Mouse (Mus musculus) liver (tissue): ENCODE measurements around the gene Ogg1.

ENCODE experiments used
- DNase-seq: peaks from one replicate; pipeline ENCODE4 v3.0.0-alpha.2; 2020; ENCODE audit warnings: mixed read lengths

Ogg1 gene

DNA sequence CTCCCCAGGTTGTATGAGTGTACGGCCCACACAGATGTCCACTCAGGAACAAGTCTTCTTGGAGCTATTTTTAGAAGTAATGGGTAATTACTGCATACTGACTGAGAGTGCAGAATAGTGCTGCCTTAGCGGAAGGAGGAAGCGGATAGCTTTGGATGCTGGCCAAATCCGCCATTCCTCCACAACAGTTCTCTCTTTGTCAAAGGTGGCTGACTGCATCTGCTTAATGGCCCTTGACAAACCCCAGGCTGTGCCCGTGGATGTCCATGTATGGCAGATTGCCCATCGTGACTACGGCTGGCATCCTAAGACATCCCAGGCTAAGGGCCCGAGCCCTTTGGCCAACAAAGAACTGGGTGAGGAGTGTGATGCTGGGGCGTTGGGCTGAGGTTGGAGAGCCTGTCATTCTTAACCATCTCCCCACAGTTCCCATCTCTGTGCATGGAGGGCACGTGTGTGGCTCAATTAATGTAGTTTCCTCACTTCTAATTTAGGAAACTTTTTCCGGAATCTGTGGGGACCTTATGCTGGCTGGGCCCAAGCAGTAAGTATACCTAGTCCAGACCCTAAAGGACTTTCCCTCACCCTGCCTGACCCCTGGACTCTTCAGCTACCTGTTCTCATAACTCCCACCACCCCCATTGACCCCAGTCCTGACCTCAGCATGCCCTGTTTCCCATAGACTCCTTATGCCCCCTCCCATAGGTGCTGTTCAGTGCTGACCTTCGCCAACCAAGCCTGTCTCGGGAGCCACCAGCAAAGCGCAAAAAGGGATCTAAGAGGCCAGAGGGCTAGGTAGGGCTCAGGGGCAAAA lies 6.6 kb downstream of the Ogg1 start:
- DNase-seq, result no peak

DNA sequence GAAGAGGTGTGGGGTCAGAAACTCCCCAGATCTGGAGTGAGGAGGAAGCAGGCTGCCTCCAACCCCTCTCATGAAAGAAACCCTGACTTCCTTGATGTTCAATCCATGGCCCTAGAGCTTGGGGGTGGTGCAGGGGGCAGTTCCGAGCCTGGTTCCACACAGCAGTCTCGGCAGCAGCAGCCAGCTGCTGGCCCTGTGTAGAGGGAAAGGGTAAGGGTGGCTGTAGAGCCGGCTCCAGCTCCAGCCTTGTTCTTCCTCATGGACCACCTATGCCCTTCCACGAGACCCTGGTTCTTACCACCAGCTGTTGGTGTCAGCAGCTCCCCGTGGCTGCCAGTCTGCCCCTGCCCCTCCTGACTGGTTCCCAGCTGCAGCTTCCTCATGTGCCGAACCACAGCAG lies 7.4 kb downstream of the Ogg1 start:
- DNase-seq, result no peak

DNA sequence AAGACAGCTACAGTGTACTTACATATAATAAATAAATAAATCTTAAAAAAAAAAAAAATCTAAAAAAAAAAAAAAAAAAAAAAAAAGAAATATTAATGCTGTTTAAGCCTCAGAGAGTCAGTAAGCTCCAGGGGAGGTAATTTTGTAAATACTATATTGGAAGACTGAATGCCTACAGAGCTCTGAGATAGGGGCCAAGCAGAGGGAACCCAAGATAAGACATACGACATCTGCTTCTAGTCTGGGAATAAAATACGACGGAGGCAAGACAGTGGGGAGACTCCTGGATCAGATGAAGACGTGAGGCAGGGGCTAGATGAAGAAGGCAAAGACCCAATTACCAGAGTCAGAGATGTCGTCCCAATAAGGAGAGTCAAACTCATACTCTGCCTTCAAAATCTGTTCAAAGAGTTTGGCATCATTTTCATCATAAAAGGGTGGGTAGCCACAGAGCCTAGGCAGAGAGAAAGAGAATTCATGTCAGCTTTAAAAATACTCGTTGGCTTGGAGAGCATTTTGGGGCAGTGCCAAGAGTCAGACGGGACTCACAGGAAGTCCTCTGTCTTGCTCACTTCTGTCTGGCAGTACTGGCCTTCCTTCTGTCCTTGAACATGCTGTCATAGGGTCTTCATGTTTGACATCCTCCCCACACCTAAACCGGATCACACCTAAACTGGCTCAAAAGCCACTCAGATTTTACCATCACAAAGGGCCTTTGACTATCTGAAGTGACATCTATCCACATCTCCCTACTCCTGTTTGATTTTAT lies 10.3 kb downstream of the Ogg1 start:
- no peak for DNase-seq

DNA sequence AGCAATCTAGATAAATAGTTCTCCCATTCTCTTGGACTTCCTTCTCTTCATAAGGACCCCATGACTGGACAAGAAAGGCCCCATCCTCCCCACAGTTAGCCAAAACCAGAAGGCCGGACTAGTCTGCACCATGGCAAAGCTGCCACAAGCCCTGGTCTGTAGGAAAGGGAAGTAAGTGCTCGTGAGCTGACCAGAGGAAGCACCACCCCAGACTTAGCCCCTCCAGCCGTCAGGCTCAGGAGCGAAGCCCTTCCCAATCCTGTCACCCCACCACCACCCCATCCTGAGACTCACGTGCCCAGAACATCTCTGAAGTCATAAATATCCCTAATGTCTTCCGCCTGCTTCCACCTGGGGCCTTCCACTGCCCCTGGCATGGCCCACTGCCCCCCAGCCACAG lies 14.8 kb downstream of the Ogg1 start:
- no peak for DNase-seq

DNA sequence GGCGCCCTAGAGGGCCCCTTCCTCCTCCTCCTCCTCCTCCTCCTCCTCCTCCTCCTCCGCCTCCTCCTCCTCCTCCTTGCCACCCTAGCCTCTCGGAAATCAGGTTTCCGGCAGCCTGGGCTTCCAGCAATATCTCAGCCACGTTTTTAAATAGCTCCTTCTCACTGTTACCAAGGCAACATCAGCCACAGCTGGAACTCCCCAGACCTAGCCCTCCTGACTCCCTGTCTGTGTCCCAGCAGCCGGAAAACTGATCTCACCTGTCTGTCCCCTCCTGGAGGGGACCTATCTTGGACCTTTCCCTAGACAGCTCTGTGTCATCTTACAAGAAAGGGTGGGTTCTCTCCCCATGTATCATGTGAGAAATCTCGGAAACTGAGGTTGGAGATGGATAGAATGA lies 15.5 kb downstream of the Ogg1 start:
- no peak for DNase-seq

DNA sequence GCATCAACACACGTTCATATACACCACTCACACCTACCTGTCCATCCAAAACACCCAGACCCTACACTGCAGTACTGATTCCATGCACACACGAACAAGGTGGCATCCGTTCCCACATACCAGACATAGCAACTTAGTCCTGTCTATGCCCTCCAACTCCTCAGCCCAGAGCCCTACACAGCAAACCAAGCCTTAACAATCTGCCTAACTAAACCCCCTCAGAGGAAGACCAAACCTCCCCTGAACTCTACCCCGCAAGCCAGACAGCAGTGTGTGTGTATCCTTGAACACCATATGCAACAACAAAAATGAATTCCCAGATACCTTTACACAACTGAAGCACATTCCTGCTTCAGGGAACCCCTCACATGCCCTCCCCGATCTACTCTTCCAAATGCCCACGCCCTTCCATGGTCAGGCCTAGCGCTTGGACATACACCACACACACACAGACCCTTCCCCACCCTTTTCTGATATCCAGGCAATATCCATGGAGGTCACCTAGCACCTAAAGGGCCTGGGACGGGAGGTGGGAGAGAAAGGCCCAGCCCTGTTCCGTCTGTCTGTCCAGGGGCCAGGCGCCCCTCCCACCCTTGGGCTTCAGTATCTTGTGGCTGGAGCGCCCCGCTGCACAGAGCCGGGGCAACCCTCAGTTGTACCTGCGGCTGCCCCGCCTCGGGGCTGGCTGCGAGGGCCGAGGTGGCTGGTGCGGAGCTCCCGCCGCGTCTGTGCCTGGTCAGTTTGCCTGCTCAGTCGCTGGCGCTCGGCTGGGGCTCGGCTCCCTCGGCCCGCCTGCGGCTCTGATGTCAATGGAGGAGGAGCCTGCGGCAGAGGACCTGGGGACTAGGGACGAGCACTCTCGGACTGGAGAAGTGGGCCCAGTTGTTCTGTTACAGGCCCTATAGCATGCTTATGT lies 16.7 kb downstream of the Ogg1 start, which contains the start of gene Camk1:
Gene Camk1, minus strand, starts transcription at position 808 of the 916 bp plus-strand sequence.
- peak; percentile 77 for DNase-seq

DNA sequence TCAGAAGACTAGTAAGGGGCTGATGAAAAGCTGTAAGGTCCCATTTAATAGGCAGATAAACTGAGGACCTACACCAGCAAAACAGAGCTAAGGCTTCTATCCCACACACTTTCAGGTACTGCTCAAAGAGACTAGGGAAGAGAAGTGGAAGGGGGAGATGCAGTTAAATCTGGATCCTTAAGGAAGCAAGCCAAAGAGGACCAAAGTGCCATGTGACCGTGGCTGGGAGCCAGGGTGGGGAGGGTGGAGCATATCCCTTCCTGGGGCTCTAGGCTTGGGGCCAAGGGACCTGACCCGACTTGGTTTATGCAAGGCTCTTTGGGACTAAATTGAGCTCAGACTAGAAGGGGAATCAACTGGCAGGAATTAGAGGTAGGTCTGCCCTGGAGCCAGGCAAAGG lies 17.5 kb downstream of the Ogg1 start:
- DNase-seq, result no peak

DNA sequence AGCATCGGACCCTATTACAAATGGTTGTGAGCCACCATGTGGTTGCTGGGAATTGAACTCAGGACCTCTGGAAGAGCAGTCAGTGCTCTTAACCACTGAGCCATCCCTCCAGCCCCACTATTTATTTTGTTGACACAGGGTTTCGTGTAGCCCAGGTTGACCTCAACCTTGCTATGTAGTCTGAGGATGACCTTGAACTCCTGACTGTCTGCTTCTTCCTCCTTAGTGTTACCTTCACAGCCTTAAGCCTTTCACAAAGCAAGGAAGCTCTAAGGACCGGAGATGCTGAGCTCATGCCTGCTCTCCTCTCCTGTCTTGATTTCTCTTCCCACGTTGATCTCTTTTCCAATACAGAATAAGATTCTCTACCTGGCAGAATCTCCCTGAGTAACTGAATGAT lies 20.1 kb downstream of the Ogg1 start:
- no peak for DNase-seq

DNA sequence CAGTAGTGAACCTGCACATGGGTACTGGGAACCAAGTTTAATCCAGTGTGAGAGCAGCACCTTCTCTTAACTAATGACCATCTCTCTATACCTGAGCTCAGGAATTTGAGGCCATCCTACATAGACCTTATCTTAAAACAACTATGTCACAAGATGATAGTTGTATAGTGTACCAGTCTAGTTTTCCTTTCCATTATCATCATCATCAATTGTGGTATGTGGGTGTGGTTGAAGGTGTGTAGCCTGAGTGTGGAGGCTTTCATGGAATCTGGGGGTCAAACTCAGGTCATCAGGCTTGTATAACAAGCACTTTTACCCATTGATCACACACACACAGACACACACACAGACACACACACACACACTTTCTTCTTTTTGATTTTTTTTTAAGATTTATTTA lies 23.8 kb downstream of the Ogg1 start:
- no peak for DNase-seq

DNA sequence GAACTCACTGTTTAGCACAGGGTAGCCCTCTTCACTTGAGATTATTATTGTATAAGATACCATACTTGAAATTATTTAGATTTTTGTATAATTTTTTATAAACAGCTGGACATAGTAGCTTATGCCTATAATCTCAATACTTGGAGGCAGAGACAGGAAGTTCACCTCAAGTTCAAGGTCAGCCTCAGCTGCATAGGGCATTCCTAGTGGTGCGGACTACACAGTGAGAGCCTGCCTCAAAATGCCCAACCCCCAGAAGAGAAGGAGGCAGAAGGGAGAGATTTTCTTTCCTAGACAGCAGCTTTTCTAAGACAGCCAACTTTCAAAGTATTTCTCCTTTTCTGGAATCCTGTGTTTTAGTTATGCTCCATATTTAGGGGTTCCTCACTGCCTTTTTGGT lies 24.4 kb downstream of the Ogg1 start:
- DNase-seq, result no peak

DNA sequence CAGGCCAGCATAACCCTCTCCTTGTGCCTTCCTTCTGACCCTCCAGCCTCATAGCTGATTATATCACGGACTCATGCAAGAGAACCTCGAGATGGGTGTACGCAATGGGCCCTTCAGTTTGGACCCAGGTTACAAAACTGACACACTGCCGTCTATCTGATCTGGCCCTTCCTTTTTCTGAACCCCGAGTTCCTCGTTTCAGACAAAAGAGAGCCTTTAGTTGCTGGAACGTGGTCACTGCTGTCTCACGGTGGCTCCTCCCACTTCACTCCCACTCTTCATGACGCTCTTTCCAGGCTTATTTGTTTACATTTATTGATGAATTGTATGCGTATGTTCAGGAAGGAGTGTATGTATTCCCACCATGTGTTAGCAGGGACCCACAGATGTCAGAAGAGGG lies 24.9 kb downstream of the Ogg1 start:
- no peak for DNase-seq

DNA sequence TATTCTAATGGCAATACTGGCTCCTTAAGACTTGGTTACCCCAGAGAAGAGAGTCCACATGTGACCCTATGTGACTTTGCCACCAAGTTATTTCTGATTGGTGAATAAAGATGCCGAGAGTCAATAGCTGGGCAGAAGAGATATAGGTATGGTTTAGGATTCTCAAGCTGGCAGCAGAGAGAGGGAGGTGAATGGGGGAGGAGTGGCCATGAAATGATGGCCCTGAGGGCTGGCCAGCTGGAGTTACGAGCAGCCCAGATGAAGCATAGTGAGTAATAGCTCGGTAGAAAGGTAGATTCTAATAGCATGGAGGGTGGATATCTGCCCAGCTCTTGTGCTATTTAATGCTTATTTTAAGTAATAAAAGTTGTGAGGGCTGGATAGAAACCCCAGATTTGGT lies 26.0 kb downstream of the Ogg1 start:
- no peak for DNase-seq

DNA sequence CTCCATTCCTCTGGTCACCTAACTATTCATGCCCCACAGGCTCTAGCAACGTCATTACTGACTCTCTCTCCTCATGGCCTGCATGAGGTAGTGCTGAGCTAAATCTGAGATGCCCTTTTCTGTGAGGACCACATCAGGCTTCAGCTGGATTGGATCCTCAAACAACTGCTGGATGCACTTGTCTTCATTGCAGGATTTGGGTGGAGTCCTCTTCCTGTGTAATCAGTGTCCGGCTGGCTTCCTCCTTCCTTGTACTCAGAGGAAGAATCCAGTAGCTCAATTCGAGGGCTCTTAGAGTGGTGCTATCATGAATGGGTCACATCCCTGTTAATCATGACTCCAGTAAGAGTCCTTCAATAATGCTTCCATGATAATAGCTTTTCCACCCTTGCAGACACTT lies 26.9 kb downstream of the Ogg1 start:
- DNase-seq, result no peak

DNA sequence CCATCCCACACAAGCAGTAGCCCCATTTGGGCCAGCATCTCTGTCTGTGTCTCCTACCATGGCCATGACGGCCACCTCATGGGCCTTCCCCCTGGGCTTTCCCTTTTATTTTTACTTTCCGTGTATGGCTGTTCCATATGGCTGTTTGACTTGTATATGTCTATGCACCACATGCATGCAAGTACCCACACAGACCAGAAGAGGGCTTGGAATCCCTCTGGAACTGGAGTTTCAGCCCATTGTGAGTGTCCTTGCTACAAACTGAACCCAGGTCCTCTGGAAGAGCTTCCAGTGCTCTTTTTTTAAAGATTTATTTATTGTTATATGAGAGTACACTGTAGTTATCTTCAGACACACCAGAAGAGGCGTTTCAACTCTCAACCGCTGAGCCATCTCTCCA lies 34.7 kb downstream of the Ogg1 start:
- DNase-seq, result no peak

DNA sequence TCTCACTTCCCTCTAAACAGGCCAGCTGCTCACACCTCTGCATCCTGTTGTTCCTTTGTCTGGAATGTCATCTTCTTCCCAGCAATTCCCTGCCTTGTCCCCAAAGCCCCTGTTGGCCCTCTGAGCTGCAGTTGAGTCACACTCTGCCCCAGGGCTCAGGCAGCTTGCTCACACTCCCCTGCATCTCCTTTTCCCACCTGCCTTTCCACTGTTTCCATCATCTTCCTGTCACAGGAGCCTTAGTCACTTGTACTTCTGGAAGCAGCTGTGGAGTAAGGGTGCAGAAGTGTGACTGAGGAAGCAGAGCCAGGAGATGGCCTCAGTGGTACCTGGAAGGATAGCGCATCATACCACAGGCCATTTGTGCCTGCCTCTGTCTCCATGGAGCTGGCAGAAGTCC lies 35.5 kb downstream of the Ogg1 start:
- no peak for DNase-seq

DNA sequence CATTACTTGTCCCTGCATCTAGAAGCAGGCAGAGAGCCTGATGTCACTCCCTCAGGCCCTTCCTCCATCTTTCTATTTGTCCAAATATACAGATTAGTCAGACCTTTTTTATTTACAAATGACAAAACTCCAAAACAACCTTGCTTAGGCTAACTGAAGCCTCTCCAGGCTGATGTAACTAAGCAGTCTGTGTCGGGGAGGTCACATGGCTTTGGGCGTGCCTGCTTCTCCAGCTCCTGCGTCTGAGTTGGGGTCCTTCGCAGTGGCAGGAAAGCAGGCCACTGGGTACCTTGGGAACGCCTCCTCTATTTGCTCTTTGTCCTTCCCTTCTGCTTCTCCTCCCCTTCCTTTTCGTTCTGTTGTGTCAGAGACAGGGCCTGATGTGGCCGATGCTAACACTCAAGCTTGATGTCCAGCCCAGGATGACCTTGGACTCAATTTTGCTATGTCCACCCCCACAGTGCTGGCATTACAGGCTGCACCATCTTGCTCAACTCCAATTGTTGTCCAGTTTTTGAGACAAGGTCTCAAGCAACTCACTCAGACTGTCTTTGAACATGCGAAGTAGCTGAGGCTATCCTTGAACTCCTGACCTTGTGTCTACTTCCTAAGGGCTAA lies 37.9 kb downstream of the Ogg1 start:
- no peak for DNase-seq

DNA sequence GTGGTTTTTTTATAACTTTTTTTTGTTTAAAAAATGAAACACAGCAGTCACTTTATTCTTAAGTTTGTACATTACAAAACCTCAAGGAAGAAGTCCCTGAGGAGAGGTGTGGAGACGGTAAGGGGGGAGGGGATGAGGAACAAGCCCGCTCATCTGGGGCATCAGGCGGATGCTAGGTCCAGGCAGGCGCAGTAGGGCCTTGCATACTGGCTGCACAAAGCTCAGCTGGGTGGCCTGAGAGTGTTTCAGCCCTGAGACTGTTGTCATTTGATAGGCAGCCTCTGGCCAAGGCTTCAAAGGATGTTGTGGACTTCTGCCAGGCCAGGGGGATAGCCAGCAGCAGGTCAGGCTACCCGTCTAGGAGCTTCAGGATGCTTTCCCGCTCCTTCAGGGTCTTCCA lies 39.9 kb downstream of the Ogg1 start:
- DNase-seq, result no peak

DNA sequence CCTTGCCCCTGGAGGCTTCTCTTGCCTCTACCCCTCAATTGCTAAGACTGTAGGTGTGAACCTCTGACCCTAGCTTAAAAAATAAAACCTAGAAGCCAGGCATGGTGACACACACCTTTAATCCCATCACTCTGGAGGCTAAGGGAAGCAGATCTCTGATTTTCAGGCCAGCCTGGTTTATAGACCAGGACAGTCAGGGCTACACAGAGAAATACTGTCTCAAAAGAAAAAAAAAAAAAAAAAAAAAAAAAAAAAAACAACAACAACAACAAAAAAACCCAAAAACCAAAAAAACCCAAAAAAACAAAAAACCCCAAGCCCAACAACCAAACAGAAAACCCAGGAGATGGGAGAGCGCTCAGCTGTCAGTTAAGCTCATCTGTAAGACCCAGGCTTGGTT lies 40.8 kb downstream of the Ogg1 start:
- DNase-seq, result no peak

DNA sequence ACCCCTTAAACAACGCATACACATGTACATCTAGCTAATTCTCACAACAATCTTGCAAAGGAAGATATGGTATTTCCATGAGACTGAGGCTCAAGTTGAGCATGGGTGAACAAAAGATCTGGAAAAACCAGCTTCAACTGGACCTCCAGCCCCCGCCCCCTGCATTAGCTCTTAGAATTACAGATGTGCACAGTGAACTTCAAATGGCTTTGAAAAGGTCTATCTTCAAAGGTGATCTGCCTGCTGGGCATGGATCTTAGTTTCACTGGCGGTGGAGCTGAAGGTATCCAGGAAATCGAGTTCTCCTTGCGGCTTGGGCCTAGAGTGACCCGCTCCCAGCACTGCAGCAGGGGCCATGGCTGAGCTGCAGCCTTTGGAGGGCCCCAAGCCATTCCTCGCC lies 41.4 kb downstream of the Ogg1 start:
- DNase-seq, result no peak

DNA sequence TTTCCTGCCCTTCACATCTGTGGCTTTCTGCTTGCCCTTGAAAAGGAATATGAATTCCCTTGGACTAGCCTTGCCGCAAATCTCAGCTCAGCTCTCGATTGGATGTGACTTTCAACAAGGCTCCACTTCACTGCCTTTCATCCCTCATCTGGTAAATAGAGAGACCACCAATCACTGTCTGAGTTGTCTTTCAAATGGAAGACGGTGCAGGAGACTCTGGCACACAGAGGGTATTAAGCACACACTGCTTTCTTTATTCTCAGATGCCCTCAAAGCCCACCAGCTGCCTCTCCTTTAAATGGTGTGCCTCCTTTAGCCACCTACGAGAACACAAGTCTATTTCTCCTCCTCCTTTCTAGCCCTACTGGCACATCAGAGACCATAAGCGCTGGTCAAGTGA lies 41.8 kb downstream of the Ogg1 start:
- DNase-seq, result no peak

DNA sequence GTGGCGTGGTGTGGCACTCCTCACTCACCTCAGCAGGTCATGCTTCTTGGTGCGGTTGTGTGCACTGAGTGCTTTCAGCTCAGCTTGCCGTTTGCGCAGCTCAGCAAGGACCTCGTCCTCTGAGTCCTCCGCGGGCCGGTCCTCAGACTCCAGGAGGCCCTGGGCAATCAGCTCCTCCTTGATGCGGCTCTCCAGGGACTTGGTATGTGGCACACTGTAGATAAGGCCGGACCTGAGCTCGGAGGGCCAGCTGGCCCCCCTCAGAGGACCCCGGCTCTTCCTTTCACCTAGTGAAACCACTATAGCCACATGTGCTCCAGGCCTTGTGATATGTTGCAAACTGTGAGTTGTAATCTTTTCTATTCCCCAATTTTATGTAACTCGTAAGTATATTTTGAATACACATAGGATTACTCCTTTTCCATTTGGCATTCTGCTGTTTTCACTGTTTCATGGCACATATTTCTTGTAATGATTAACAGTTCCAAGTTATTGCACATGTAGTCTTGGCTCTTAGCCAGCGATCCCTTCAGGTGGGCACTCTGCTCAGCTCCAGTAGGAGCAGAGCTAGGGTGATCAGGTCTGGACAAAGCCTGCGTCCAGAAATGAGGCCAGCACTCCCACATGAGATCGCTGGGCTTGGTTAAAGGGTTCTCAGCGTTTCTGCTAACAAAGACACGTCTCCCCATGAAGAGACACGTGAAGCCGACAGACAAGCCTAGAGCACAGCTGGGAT lies 43.6 kb downstream of the Ogg1 start:
- DNase-seq, result no peak

DNA sequence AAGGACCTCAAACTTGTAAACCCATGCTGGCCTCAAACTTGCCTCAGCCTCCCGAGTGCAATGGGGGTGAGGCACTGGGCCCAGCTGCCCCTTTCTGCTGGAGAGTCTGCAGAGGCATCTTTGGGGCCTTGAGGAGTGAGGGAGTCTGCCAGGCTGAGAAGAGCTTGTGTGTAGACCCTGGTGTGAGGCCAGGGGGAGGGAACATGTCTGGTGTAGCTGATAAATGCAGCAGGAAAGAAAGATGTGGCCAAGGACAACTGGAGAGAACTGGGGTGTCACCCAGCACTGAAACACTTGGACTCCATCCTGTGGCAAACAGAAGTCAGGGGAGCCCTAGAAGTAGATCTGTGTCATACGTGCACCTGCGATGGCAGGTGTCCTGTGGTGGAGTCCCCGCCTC lies 46.7 kb downstream of the Ogg1 start:
- peak; percentile 65 for DNase-seq
